Mouse (Mus musculus): ENCODE measurements at regions not wholly inside any gene's neighbourhood (a gene's known extent, or its start where the extent isn't known, plus 50 kb on each side); places are given as distances from the start of the nearest gene placed in this dataset.

- TF ChIP-seq CTCF (IDR thresholded peaks at IDR 0.05; ENCODE audit: low read depth) (no peak), EP300 (IDR thresholded peaks at IDR 0.05; ENCODE audit: low read depth) (no peak)
Measured at GRCm38 (mm10) chr13:28596367-28596766, 339.0 kb downstream of the Gm11361 start.
